Mouse (Mus musculus): ENCODE measurements around the gene Spint1.

The Spint1 gene

GRCm38 (mm10) chr2:119293776-119294390 lies 56.7 kb downstream of the Spint1 start:
- DNase-seq (ENCODE audit: low read depth, low spot score), result no peak
- H3K36me3 ChIP-seq (ENCODE audit: control insufficient read depth, insufficient read depth, low read length, poor library complexity, severe bottlenecking), result peaks cover 19% of the 10 kb centered on the region
- no peaks in the 10 kb centered on the region for H3K27me3 ChIP-seq (ENCODE audit: control insufficient read depth, insufficient read depth, low read length, poor library complexity, severe bottlenecking)

- Histone ChIP-seq H3K27me3 (ENCODE audit: control insufficient read depth, insufficient read depth, low read length, poor library complexity, severe bottlenecking) (no peaks in the 10 kb centered on the region), H3K36me3 (ENCODE audit: control insufficient read depth, insufficient read depth, low read length, poor library complexity, severe bottlenecking) (peaks cover 19% of the 10 kb centered on the region)
- DNase-seq (ENCODE audit: low read depth, low spot score), result no peak
Measured at GRCm38 (mm10) chr2:119294411-119294810, 57.2 kb downstream of the Spint1 start.

GRCm38 (mm10) chr2:119296756-119297155 lies 59.6 kb downstream of the Spint1 start:
- Histone ChIP-seq H3K27me3 (ENCODE audit: control insufficient read depth, insufficient read depth, low read length, poor library complexity, severe bottlenecking) (no peaks in the 10 kb centered on the region), H3K36me3 (ENCODE audit: control insufficient read depth, insufficient read depth, low read length, poor library complexity, severe bottlenecking) (peaks cover 11% of the 10 kb centered on the region)
- DNase-seq (ENCODE audit: low read depth, low spot score), result no peak

GRCm38 (mm10) chr2:119297506-119297905 lies 60.3 kb downstream of the Spint1 start:
- Histone ChIP-seq H3K36me3 (ENCODE audit: control insufficient read depth, insufficient read depth, low read length, poor library complexity, severe bottlenecking) (peaks cover 11% of the 10 kb centered on the region), H3K27me3 (ENCODE audit: control insufficient read depth, insufficient read depth, low read length, poor library complexity, severe bottlenecking) (no peaks in the 10 kb centered on the region)
- DNase-seq (ENCODE audit: low read depth, low spot score), result no peak

GRCm38 (mm10) chr2:119298330-119298729 lies 61.2 kb downstream of the Spint1 start:
- DNase-seq (ENCODE audit: low read depth, low spot score), result peak; percentile 77
- Histone ChIP-seq H3K27me3 (ENCODE audit: control insufficient read depth, insufficient read depth, low read length, poor library complexity, severe bottlenecking) (no peaks in the 10 kb centered on the region), H3K36me3 (ENCODE audit: control insufficient read depth, insufficient read depth, low read length, poor library complexity, severe bottlenecking) (peaks cover 8% of the 10 kb centered on the region)

- H3K27me3 ChIP-seq (ENCODE audit: control insufficient read depth, insufficient read depth, low read length, poor library complexity, severe bottlenecking), result no peaks in the 10 kb centered on the region
- H3K36me3 ChIP-seq (ENCODE audit: control insufficient read depth, insufficient read depth, low read length, poor library complexity, severe bottlenecking), result peaks cover 5% of the 10 kb centered on the region
- no peak for DNase-seq (ENCODE audit: low read depth, low spot score)
Measured at GRCm38 (mm10) chr2:119298839-119299238, 61.7 kb downstream of the Spint1 start.
